ENCODE assay signal across 1 mouse cellular context in the genomic region with DNA sequence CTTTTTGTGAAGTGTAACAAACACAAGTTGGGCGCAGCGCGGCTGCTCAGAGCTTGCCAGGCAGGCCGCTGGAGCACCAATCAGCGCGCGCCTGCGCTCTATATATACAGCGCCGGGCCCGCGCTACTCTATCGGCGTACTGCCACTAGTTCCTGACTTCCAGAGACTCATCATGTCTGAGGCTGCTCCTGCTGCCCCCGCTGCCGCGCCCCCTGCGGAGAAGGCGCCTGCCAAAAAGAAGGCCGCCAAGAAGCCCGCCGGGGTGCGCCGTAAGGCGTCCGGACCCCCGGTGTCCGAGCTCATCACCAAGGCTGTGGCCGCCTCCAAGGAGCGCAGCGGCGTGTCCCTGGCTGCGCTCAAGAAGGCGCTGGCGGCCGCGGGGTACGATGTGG.
A peak's percentile ranks its signal among the peaks of the same experiment; 100 is the strongest.
TF ChIP-seq lines count a peak whose summit lies in the region.

A gene (plus strand): TSS at position 132 of the 392 bp plus-strand sequence.

TF ChIP-seq in CH12.LX, 34 proteins besides CTCF, POLR2A, EP300 and RAD21 (continued from another document):
- no peak; the same call in 1 of the 2 replicates for TF ChIP-seq UBTF (IDR thresholded peaks at IDR 0.05; ENCODE audit: low read depth, low read length)
- no peak for TF ChIP-seq MYC (IDR thresholded peaks at IDR 0.05; ENCODE audit: low read depth, low read length)
- peak; percentile 45; the same call in 1 of the 2 replicates for TF ChIP-seq E2F4 (IDR thresholded peaks at IDR 0.05; ENCODE audit: insufficient replicate concordance, low read depth, low read length)
- TF ChIP-seq HCFC1 (IDR thresholded peaks at IDR 0.05; ENCODE audit: low read depth, low read length): peak; percentile 64; the same call in 1 of the 2 replicates
- TF ChIP-seq SMC3 (IDR thresholded peaks at IDR 0.05; ENCODE audit: low read depth, low read length): no peak
- peak; percentile 85 for TF ChIP-seq MAZ (IDR thresholded peaks at IDR 0.05; ENCODE audit: low read depth, low read length)
- no peak for TF ChIP-seq CHD1 (IDR thresholded peaks at IDR 0.05; ENCODE audit: low read depth, low read length)
- TF ChIP-seq TBP (conservative IDR thresholded peaks at IDR 0.05; ENCODE audit: low read depth, low read length): peak; percentile 98
- peak; percentile 19; the same call in 1 of the 2 replicates for TF ChIP-seq POLR2AphosphoS2 (IDR thresholded peaks at IDR 0.05; ENCODE audit: low read depth, low read length)
- no peak for TF ChIP-seq ZKSCAN1 (IDR thresholded peaks at IDR 0.05; ENCODE audit: borderline replicate concordance, low read depth, low read length)
- no peak; the same call in 1 of the 2 replicates for TF ChIP-seq USF1 (IDR thresholded peaks at IDR 0.05; ENCODE audit: low read depth, low read length)
- peak; percentile 90; the same call in 1 of the 2 replicates for TF ChIP-seq RCOR1 (conservative IDR thresholded peaks at IDR 0.05; ENCODE audit: low read depth, low read length)
- TF ChIP-seq SIN3A (IDR thresholded peaks at IDR 0.05; ENCODE audit: low read length): peak; percentile 21; the same call in 1 of the 2 replicates
- TF ChIP-seq GABPA (IDR thresholded peaks at IDR 0.05; ENCODE audit: insufficient replicate concordance, low read depth, low read length): no peak
- TF ChIP-seq BHLHE40 (IDR thresholded peaks at IDR 0.05; ENCODE audit: low read depth, low read length): peak; percentile 29; the same call in 1 of the 2 replicates
- TF ChIP-seq MAX (IDR thresholded peaks at IDR 0.05; ENCODE audit: low read length): no peak; the same call in 1 of the 2 replicates
- no peak for TF ChIP-seq MAFK (IDR thresholded peaks at IDR 0.05; ENCODE audit: insufficient replicate concordance, low read length)
- TF ChIP-seq TCF12 (IDR thresholded peaks at IDR 0.05; ENCODE audit: low read depth, low read length): peak; percentile 100
- TF ChIP-seq CHD2 (IDR thresholded peaks at IDR 0.05; ENCODE audit: low read length): peak; percentile 37
- TF ChIP-seq IRF4 (IDR thresholded peaks at IDR 0.05; ENCODE audit: low read depth, low read length): 0 out of 2 replicates have a peak, but pooled peaks have one; percentile 46
- peak; percentile 100 for TF ChIP-seq NELFE (IDR thresholded peaks at IDR 0.05; ENCODE audit: low read depth, low read length)
- TF ChIP-seq USF2 (conservative IDR thresholded peaks at IDR 0.05; ENCODE audit: low read depth, low read length): no peak
- TF ChIP-seq ELF1 (IDR thresholded peaks at IDR 0.05; ENCODE audit: low read depth, low read length): peak; percentile 42; the same call in 1 of the 2 replicates
- TF ChIP-seq NRF1 (IDR thresholded peaks at IDR 0.05; ENCODE audit: low read depth, low read length): peak; percentile 66
- no peak for TF ChIP-seq JUN (IDR thresholded peaks at IDR 0.05; ENCODE audit: insufficient read depth, low read depth, low read length)
- no peak for TF ChIP-seq ZNF384 (IDR thresholded peaks at IDR 0.05; ENCODE audit: low read depth, low read length)
- peak; percentile 19; the same call in 1 of the 2 replicates for TF ChIP-seq ETS1 (conservative IDR thresholded peaks at IDR 0.05; ENCODE audit: low read depth, low read length)
TF ChIP-seq in CH12.LX: peak in this region for 18.
